In the genomic region with DNA sequence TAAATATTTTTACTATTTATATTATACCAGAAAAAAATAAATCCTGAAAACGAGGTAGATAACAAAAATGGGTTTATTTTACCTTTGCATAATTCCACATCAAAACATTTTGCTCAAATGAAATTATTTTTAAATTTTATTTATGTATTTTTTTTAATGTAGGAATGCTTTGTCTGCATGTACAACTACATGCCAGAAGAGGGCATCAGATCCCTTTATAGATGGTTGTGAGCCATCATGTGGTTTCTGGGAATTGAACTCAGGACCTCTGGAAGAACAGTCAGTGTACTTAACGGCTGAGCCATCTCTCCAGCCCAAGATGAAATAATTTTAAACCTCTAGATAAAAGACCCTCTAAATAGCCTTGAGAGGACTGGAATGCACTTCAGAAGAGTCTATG, we compare ENCODE assay signal across 1 mouse cellular context.
TF ChIP-seq lines count a peak whose summit lies in the region.

No protein-coding gene starts in this region.

TF ChIP-seq in MEL, 35 proteins besides CTCF, POLR2A, EP300 and RAD21:
- peak; percentile 24 for TF ChIP-seq SMC3 (IDR thresholded peaks at IDR 0.05; ENCODE audit: low read depth, low read length)
- no peak for TF ChIP-seq CHD1 (IDR thresholded peaks at IDR 0.05; ENCODE audit: low read depth, low read length)
- no peak for TF ChIP-seq MAX (IDR thresholded peaks at IDR 0.05; ENCODE audit: low read length)
- no peak for TF ChIP-seq MYB (IDR thresholded peaks at IDR 0.05; ENCODE audit: low read depth, low read length)
